Mouse (Mus musculus) layer of hippocampus, postnatal 14 days (tissue): ENCODE measurements around the gene Ampd3. TPM values are rescaled to one million over a fixed set of nuclear protein-coding genes. Genes with fewer than 3 reads are reported as not detected.

Source experiments
- DNase-seq, 2 experiments: peaks; one replicate each; pipeline ENCODE4 v3.0.0; 2021 to 2022; ENCODE audit warnings: low spot score in 2 of 2, mixed read lengths in 1 of 2
- microRNA-seq, 2 experiments: library from miRNA; unstranded; fragments of <30 nt; microRNA quantifications; one replicate each; pipeline ENCODE4 v1.2.0; 2021
- total RNA-seq, 2 experiments: library from RNA; stranded (reverse); gene quantifications; 2 replicates each; pipeline ENCODE4 v1.2.3; 2021

Ampd3 gene
- total RNA-seq, 2 experiments from 2014 or later = 28.2 to 29.9 TPM

DNA sequence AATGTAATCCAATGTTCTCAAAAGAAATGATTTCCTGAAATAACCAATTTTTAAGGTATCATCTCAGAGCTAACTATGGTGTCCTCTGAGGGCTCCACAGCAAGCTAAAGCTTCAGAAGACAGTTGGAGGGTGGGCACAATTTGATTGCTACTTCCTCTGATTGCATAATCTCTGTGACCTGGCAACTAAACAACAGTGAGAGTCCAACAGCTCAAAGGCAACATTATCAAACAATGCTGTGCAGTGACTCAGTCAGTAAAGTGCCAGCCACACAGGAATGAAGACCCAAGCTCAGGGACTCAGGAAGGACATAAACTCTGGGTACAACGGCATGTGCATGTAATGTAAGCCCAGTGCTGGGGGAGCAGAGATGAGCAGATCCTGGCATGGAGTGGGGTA, 65.0 kb downstream of the Ampd3 start:
- no peak for DNase-seq

DNA sequence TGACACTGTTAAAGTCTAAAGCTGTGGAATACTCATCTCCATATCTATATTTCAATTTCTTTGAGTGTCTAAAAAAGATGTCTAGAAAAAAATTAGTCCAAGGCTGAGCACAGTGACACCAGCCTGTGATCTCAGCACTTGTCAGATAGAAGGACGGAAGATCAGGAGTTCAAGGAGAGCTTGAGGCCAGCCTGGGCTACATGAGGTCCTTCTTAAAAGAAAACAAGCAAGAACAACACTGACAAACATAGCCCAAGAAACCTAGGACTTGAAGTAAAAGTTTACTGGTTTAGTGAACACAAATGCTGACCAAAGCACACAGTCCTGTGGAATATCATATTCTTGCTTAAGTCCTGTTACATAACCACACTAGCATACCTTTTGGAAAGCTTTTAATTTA, 66.0 kb downstream of the Ampd3 start:
- no peak for DNase-seq

DNA sequence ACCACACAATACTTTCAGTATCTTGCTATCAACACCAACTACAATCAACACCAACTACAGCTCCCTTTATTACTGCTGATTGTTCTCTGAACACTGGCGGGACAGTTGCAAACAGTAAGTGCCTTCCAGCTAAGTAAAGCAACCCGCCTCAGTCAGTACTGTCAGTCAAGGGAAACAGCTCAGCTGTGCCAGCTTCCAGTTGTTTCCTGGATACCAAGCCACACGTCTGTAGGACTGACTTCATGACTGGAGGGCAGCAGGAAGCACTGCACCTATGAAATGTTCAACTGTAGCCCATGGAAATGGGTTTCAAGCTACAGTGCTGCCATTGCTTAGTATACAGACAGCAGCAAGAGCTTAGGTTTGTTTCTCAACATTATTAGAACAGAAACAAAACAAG, 66.5 kb downstream of the Ampd3 start:
- DNase-seq = no peak

DNA sequence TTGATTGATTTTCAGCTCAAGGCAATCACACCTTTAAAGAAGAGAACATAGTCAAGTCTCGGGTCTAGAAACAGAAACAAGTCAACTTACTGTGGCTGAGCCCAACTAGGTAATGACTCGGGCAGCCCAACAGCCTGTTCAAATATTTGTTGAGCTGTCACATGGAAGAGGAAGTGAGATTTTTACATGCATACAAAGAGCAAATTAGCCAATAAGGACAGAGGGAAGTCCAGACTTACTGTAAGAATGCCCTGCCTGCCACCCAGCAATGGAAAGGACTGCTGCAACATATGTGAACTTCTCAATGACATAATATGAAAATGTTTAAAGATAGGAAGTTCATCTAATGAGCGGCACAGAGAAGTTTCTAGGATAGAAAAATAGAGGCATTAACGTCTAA, 72.3 kb downstream of the Ampd3 start:
- DNase-seq = no peak

DNA sequence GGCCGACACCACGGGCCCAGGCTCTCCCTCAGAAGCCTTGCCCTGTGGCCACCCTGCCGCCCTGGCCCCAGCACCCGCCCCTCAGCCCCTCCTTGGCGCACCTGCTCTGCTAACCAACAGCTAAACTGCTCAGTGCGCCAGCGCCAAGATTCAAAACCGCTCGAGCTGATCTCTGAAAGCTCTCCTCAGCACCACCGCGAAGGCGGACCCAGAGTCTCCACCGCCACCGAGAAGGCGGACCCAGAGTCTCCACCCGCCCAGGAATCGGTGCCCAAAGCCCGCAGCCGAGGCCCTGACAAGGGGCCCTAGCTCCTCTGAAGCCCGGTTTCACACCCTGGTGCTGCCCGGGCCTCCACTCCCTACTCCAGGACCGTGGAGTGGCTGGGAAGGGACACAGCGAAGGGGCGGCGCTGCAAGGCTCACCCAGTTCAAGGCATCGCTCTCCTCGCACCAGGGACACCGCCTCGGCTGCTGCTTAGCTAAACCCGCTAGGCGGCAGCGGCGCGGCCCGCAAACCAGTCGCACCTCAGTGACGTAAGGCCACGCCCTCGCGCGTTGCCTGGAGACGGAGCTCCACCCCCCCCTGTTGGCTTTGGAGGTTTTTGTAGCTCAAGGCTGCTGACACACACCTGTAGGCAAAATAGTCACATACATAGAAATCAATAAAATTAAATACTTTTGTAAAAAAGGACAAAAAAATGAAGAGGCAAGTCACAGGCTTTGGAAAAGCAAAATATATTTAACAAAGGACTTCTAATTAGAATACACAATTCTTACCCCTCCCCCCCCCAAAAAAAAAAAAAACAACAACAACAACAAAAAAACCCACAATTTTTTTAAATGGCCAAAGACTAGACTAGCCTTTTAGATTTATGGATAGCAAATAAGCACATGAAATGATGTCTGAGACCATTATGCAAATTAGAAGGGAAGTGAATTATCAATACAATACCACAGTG, 76.2 kb downstream of the Ampd3 start, which contains the start of gene Rnf141:
Rnf141 (minus strand) TSS at position 542 of the 959 bp plus-strand sequence.
- DNase-seq = peak; percentile 90 to 93

DNA sequence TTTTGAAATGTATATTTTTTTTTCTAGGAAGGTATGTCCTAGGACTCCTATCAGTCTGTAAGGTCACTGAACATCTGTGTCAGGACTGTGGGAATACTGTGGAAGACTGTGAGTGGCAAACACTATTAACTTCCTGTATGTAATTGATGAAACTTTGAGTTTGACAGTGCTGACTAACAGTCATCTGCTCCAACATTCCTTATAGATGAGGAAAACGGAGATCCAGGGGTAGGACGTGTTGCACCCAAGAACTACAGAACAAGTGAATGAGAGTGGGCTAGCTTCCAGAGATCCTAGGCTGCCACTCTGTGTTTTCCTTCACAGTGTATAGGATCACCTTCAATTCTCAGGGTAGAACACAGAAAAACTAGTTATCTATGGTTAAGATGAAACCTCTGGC, 79.3 kb downstream of the Ampd3 start:
- DNase-seq = no peak

DNA sequence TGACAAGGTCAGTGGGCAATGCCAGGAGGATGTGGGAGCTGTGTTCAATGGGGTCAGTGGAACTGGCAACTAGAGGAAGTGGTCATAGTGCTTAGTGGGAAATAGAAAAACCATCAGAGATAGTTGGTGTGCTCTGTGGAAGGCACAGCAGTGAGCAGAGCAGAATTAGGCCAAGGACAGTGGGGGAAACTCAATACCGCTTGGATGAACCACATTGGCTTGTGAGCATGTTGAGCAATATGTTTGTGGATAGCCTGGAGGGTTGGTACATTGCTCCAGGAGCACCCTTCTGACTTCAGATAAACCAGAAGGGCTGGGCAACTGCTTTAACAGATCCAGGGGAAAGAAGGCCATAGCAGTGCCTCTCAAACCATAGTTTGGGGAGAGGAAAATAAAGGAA, 80.4 kb downstream of the Ampd3 start:
- DNase-seq = no peak

DNA sequence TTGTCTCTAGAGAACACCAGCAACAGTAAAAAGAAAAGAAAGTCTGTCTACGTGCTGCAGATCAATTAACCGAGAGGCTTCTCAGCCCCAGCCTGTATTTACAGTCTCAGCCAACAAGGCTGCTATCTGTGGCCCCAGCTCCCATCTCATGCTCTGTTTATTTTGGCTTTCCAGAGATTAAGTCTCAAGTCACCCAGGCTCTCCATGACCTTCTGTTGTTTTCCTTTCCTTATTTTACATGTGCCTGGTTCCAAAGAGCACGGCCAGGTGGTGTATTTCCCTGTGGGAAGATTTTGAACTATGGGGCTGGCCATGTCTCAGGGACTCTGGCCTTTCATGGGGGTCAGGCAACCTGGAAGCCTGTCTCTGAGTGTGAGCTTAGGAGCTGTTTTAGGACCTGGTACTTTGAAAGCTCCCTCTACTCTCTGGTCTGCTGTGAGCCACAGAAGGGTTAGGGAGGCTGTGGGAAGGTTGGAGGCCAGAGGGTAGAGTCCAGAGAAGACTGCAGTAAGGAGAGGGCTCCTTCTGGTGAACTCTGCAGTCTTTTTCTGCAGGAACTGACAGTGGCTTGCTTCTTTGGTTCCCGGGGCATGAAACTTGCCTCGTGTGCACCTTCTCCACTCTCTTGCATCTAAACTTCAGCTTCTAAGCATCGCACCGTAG, 83.7 kb downstream of the Ampd3 start:
- no peak for DNase-seq

DNA sequence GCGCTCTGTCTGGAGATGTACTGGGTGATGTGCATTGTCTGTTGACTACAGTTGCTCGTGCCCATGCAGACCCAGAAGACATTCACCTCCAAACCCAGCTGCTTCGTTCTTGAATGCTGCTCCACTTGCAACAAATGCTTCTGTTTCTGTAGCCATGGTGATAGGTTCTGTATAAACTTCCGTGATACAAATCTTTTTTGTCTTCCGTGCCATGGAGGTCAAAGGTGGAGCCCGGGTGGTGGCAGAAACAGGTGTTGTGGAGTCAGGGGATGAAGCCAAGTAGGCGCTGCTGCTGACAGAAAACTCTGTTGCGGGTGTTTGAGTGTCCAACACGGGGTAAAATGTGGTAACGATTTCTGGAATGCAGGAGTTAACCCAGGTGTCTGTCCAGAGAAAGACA, 85.6 kb downstream of the Ampd3 start:
- no peak for DNase-seq

DNA sequence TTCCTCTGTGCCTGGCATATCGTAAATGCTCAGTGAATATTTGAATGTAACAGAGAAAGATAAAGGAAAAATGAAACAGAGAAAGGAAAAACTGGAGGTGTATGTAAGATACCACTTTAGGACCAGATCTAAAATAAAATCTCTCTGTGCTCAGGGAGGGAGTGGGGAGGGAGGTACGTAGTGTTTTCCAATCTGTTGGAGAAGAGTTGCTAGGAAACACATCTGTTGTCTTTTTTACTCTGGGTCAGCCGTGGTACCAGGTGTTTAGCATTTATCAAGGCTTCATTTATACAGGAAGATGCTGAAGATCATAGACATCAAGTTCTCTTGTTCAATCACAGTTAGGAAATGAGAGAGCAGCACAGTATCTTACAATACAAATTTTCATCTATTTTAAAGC, 86.5 kb downstream of the Ampd3 start:
- peak in 1 of 2 experiments; percentile 50 for DNase-seq

DNA sequence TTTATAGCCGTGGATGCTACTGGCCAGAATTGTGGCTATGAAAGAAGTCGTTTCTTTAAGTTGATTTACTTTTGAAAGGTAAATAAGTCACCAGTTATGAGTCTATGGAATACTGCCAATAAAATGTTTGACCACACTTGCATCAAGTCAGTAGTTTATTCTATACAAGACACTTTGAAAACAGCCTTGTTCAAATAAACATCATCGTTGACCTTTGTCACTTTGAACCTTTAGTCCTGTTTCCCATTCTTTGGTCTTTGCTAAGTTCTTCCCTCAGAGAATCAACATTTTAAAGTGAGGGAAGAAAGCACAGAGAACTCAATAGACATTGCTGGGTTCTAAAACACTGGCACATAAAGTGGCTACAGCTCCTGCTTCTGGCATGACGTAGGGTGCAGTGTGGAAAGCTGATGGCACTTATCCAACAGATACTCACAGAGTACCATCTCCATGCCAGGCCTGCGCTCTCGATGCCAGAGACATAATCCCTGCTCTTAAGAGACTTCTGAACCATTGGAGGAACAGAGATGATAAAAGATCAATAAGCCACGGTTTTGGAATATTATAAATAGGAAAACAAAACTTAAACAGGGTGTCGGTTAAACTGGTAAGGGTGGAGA, 87.0 kb downstream of the Ampd3 start:
- peak in 1 of 2 experiments; percentile 34 for DNase-seq

DNA sequence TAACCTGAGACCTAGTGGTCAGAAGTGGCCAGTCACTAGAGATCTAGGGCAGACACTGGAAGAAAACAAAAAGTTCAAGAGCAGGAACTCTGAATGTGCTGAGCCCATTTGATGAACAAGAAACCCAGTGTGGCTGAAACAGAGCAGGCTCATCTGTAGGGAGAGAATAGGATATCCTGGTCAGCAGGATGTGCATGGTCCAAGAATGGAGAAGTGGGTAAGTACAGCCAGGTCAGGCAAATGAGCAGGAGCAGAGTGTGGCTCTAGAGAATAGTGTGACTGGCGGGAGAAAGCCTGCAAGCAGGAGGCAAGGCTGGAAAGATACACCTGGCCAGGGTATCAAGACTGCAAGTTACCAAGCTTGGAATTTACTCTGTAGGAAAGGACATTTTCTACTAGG, 87.6 kb downstream of the Ampd3 start:
- DNase-seq = no peak

DNA sequence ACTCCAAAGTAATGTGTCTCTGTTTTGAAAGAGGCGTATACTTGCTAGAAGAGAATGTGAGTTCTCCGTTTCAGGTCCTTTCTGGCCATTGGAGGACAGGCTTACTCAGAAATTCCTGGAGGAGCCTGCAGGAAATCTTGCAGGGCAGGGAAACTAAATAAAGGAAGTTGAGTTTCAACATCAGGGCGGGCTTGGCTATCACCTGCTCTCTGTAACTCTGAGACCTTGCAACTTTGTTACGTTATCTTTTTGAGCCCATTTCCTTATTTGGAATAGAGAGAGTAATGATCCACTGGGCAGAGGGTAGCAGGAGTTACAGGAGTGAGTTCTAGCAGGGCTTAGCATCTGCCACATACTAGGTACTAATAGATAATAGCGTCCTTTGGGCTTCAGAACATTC, 92.1 kb downstream of the Ampd3 start:
- DNase-seq = no peak

Small RNA genes lying within 50 kb of the gene (microRNA-seq; reads per million reads assigned to microRNA genes)
- gene Gm47282 = 0 reads per million in 2 experiments

Other genes starting within 250 kb of the Ampd3 start
- gene Sbf2, start 153.3 kb upstream of the Ampd3 start, total RNA-seq = 10 to 100 TPM; 76.7 to 81.4 TPM
- 1 to 10 TPM; 1.5 to 2.4 TPM for gene Adm, start 140.5 kb upstream of the Ampd3 start, total RNA-seq
- gene Rnf141, start 76.3 kb downstream of the Ampd3 start, total RNA-seq = 10 to 100 TPM; 80.5 to 82.7 TPM
- gene Lyve1, start 95.0 kb downstream of the Ampd3 start, total RNA-seq = 1 to 10 TPM; 2.5 to 3.5 TPM
- gene Mrvi1, start 214.3 kb downstream of the Ampd3 start, total RNA-seq = 1 to 10 TPM; 1.5 to 2.3 TPM